Mouse (Mus musculus): ENCODE measurements at regions not wholly inside any gene's neighbourhood (a gene's known extent, or its start where the extent isn't known, plus 50 kb on each side); places are given as distances from the start of the nearest gene placed in this dataset.

DNA sequence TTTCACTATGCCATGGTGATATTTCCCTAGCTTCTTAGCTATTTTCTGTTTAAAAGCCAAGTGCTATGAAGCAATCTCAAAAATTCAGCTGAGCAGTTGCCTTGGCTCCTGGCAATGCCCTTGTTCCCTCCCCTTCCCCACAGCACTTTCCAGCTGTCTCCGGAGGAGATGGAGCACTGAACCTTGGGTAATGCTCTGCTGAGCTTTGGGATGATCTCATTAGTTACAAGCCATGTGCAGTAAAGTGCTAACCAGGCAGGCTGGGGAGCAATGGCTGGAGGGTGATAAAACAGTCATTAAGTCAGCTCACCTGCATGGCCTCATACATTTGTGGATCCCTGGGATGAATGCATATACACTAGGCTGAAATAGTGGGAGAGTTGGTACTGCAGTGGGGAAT, 659.4 kb downstream of the Rab28 start:
- TF ChIP-seq CTCF (IDR thresholded peaks at IDR 0.05; ENCODE audit: low read depth, low read length) (no peak), POLR2A (IDR thresholded peaks at IDR 0.05; ENCODE audit: extremely low read depth, insufficient read depth, low read length) (no peak)

Data from liver, adult 2 months (tissue).